Mouse (Mus musculus) midbrain, embryonic 12.5 days (tissue): ENCODE measurements around the gene Wnt5b. TPM values are rescaled to one million over a fixed set of nuclear protein-coding genes. Genes with fewer than 3 reads are reported as not detected.
"Not testable (repeated sequence)": the region's sequence is repeated elsewhere in the genome, so short reads cannot be mapped to it uniquely, and the experiment has no call there.

Experiments
- ATAC-seq: fragments of 200-750 bp; cut with Nextera tagmentation; 2 replicates; pipeline ENCODE4 v1.8.0; 2017; ENCODE audit warnings: low read depth, moderate TSS enrichment, moderate library complexity; ENCODE audit not compliant: low FRiP score
- H3K27ac ChIP-seq: fragments of 300-500 bp; sonication (generic); replicated peaks from 2 replicates; pipeline ENCODE4 v1.5.1; 2016; ENCODE audit warnings: mild to moderate bottlenecking
- H3K27me3 ChIP-seq: fragments of 300-500 bp; sonication (generic); 2 replicates; pipeline ENCODE4 v1.6.1; 2016; ENCODE audit warnings: mild to moderate bottlenecking
- H3K36me3 ChIP-seq: fragments of 300-500 bp; sonication (generic); 2 replicates; pipeline ENCODE4 v1.6.1; 2016
- H3K4me1 ChIP-seq: fragments of 300-500 bp; sonication (generic); 2 replicates; pipeline ENCODE4 v1.6.1; 2016
- H3K4me2 ChIP-seq: fragments of 300-500 bp; sonication (generic); replicated peaks from 2 replicates; pipeline ENCODE4 v1.6.1; 2016; ENCODE audit warnings: mild to moderate bottlenecking, moderate library complexity
- H3K4me3 ChIP-seq: fragments of 300-500 bp; sonication (generic); 2 replicates; pipeline ENCODE4 v1.5.1; 2016; ENCODE audit warnings: mild to moderate bottlenecking
- H3K9ac ChIP-seq: fragments of 300-500 bp; sonication (generic); replicated peaks from 2 replicates; pipeline ENCODE4 v1.6.1; 2016; ENCODE audit warnings: mild to moderate bottlenecking, moderate library complexity
- H3K9me3 ChIP-seq: fragments of 300-500 bp; sonication (generic); 2 replicates; pipeline ENCODE4 v1.6.1; 2016; ENCODE audit warnings: mild to moderate bottlenecking
- WGBS: fragments of 180-500 bp; shearing (Covaris S2); methylation state at CpG from one replicate; pipeline ENCODE4 v1.1.7; 2016; 5-methylcytosine and 5-hydroxymethylcytosine counted together
- polyA plus RNA-seq: library from polyadenylated mRNA; unstranded; fragments of >200 nt; fragmentation: Nextera tagmentation; extraction: Ambion mirVana; gene quantifications from 2 replicates; pipeline ENCODE4 v1.2.1, GENCODE M21; 2016

The Wnt5b gene
- polyA plus RNA-seq, 1 experiment from 2014 or later, result 10.6 TPM

GRCm38 (mm10) chr6:119445671-119446607, 98.2 kb downstream of the Wnt5b start:
- Histone ChIP-seq H3K9ac (no peak overlapping the region), H3K4me1 (peaks cover 30% of the 10 kb centered on the region), H3K36me3 (no peaks in the 10 kb centered on the region), H3K4me2 (no peak overlapping the region), H3K27me3 (peaks cover 22% of the 10 kb centered on the region), H3K27ac (no peak overlapping the region), H3K4me3 (no peak overlapping the region), H3K9me3 (no peaks in the 10 kb centered on the region)
- ATAC-seq, result no peak
- 76% methylated on average over 11 of the region's 11 CpGs for WGBS

GRCm38 (mm10) chr6:119443742-119444645, 100.2 kb downstream of the Wnt5b start:
- Histone ChIP-seq H3K9ac (no peak overlapping the region), H3K4me3 (no peak overlapping the region), H3K36me3 (no peaks in the 10 kb centered on the region), H3K27me3 (peaks cover 8% of the 10 kb centered on the region; the same call in 1 of the 2 replicates), H3K27ac (no peak overlapping the region), H3K4me1 (peaks cover 16% of the 10 kb centered on the region), H3K9me3 (no peaks in the 10 kb centered on the region), H3K4me2 (0 out of 2 replicates have a peak overlapping the region, but pooled peaks have one; percentile 13)
- WGBS, result 49% methylated on average over 12 of the region's 12 CpGs
- peak; percentile 69 for ATAC-seq

GRCm38 (mm10) chr6:119442729-119443128, 101.4 kb downstream of the Wnt5b start:
- 78% methylated on average over 5 of the region's 5 CpGs for WGBS
- H3K27me3 ChIP-seq, ATAC-seq: not testable (repeated sequence)

GRCm38 (mm10) chr6:119437894-119438761, 106.0 kb downstream of the Wnt5b start:
- no peaks in the 10 kb centered on the region for H3K9me3 ChIP-seq
- H3K27ac ChIP-seq, result peak overlapping the region; percentile 42; the same call in 1 of the 2 replicates
- no peak; the same call in 1 of the 2 replicates for ATAC-seq
- H3K4me3 ChIP-seq, result no peak overlapping the region
- peaks cover 3% of the 10 kb centered on the region; the same call in 1 of the 2 replicates for H3K4me1 ChIP-seq
- no peaks in the 10 kb centered on the region for H3K27me3 ChIP-seq
- H3K9ac ChIP-seq, result no peak overlapping the region
- peaks cover 4% of the 10 kb centered on the region; the same call in 1 of the 2 replicates for H3K36me3 ChIP-seq
- 51% methylated on average over 8 of the region's 8 CpGs for WGBS
- no peak overlapping the region for H3K4me2 ChIP-seq

More at GRCm38 (mm10) chr6:119442729-119443128, 101.4 kb downstream of the Wnt5b start:
- H3K36me3 ChIP-seq, H3K4me1 ChIP-seq, H3K4me3 ChIP-seq, H3K27ac ChIP-seq, H3K9ac ChIP-seq, H3K4me2 ChIP-seq, H3K9me3 ChIP-seq: not testable (repeated sequence)

- H3K27me3 ChIP-seq, result no peaks in the 10 kb centered on the region
- no peak overlapping the region for H3K27ac ChIP-seq
- no peak overlapping the region for H3K4me3 ChIP-seq
- WGBS, result 89% methylated on average over 4 of the region's 4 CpGs
- H3K36me3 ChIP-seq, result peaks cover 4% of the 10 kb centered on the region; the same call in 1 of the 2 replicates
- no peak overlapping the region for H3K9ac ChIP-seq
- no peak for ATAC-seq
- no peaks in the 10 kb centered on the region for H3K9me3 ChIP-seq
- H3K4me1 ChIP-seq, result peaks cover 3% of the 10 kb centered on the region; the same call in 1 of the 2 replicates
- H3K4me2 ChIP-seq, result no peak overlapping the region
Measured at GRCm38 (mm10) chr6:119434394-119434793, 109.8 kb downstream of the Wnt5b start.

GRCm38 (mm10) chr6:119431751-119432324, 112.3 kb downstream of the Wnt5b start:
- no peaks in the 10 kb centered on the region for H3K4me1 ChIP-seq
- no peak for ATAC-seq
- WGBS, result 87% methylated on average over 6 of the region's 6 CpGs

GRCm38 (mm10) chr6:119430508-119430907, 113.6 kb downstream of the Wnt5b start:
- ATAC-seq, result no peak

More at GRCm38 (mm10) chr6:119431751-119432324, 112.3 kb downstream of the Wnt5b start:
- H3K27me3 ChIP-seq, result no peaks in the 10 kb centered on the region
- H3K9me3 ChIP-seq, result no peaks in the 10 kb centered on the region
- H3K27ac ChIP-seq, result no peak overlapping the region
- H3K36me3 ChIP-seq, result peaks cover 4% of the 10 kb centered on the region; the same call in 1 of the 2 replicates
- H3K4me3 ChIP-seq, result no peak overlapping the region
- no peak overlapping the region for H3K4me2 ChIP-seq
- no peak overlapping the region for H3K9ac ChIP-seq

GRCm38 (mm10) chr6:119429311-119429710, 114.8 kb downstream of the Wnt5b start:
- no peak for ATAC-seq
- H3K9me3 ChIP-seq, result no peaks in the 10 kb centered on the region
- H3K9ac ChIP-seq, result no peak overlapping the region
- H3K36me3 ChIP-seq, result peaks cover 4% of the 10 kb centered on the region; the same call in 1 of the 2 replicates
- no peak overlapping the region for H3K4me2 ChIP-seq
- H3K4me1 ChIP-seq, result no peaks in the 10 kb centered on the region
- no peaks in the 10 kb centered on the region for H3K27me3 ChIP-seq
- H3K27ac ChIP-seq, result no peak overlapping the region
- H3K4me3 ChIP-seq, result no peak overlapping the region
- 96% methylated on average over 13 of the region's 13 CpGs for WGBS

More at GRCm38 (mm10) chr6:119430508-119430907, 113.6 kb downstream of the Wnt5b start:
- no peaks in the 10 kb centered on the region for H3K9me3 ChIP-seq
- H3K4me2 ChIP-seq, result no peak overlapping the region
- H3K9ac ChIP-seq, result no peak overlapping the region
- no peak overlapping the region for H3K27ac ChIP-seq
- H3K27me3 ChIP-seq, result no peaks in the 10 kb centered on the region
- H3K36me3 ChIP-seq, result peaks cover 4% of the 10 kb centered on the region; the same call in 1 of the 2 replicates
- H3K4me3 ChIP-seq, result no peak overlapping the region
- WGBS, result 44% methylated on average over 2 of the region's 2 CpGs
- H3K4me1 ChIP-seq, result no peaks in the 10 kb centered on the region

GRCm38 (mm10) chr6:119428611-119429010, 115.5 kb downstream of the Wnt5b start:
- H3K9ac ChIP-seq, result no peak overlapping the region
- 87% methylated on average over 3 of the region's 3 CpGs for WGBS
- ATAC-seq, result no peak

GRCm38 (mm10) chr6:119421001-119421400, 123.1 kb downstream of the Wnt5b start:
- peaks cover 28% of the 10 kb centered on the region for H3K27me3 ChIP-seq
- peaks cover 17% of the 10 kb centered on the region for H3K4me1 ChIP-seq
- ATAC-seq, result no peak
- no peak overlapping the region for H3K4me2 ChIP-seq
- H3K4me3 ChIP-seq, result no peak overlapping the region
- no peak overlapping the region for H3K27ac ChIP-seq
- no peak overlapping the region for H3K9ac ChIP-seq
- no peaks in the 10 kb centered on the region for H3K9me3 ChIP-seq
- H3K36me3 ChIP-seq, result no peaks in the 10 kb centered on the region
- WGBS, result 92% methylated on average over 4 of the region's 4 CpGs

More at GRCm38 (mm10) chr6:119428611-119429010, 115.5 kb downstream of the Wnt5b start:
- Histone ChIP-seq H3K36me3 (peaks cover 4% of the 10 kb centered on the region; the same call in 1 of the 2 replicates), H3K4me1 (no peaks in the 10 kb centered on the region), H3K4me3 (no peak overlapping the region), H3K27me3 (no peaks in the 10 kb centered on the region), H3K9me3 (no peaks in the 10 kb centered on the region), H3K27ac (no peak overlapping the region), H3K4me2 (no peak overlapping the region)
